Mouse (Mus musculus): Measurements from ENCODE around the gene Aamp.

Gene Aamp

GRCm38 (mm10) chr1:74281886-74282285 is 2.7 kb downstream of the Aamp start:
- no peak for DNase-seq

GRCm38 (mm10) chr1:74281372-74281771 is 3.2 kb downstream of the Aamp start:
- DNase-seq = no peak

DNA sequence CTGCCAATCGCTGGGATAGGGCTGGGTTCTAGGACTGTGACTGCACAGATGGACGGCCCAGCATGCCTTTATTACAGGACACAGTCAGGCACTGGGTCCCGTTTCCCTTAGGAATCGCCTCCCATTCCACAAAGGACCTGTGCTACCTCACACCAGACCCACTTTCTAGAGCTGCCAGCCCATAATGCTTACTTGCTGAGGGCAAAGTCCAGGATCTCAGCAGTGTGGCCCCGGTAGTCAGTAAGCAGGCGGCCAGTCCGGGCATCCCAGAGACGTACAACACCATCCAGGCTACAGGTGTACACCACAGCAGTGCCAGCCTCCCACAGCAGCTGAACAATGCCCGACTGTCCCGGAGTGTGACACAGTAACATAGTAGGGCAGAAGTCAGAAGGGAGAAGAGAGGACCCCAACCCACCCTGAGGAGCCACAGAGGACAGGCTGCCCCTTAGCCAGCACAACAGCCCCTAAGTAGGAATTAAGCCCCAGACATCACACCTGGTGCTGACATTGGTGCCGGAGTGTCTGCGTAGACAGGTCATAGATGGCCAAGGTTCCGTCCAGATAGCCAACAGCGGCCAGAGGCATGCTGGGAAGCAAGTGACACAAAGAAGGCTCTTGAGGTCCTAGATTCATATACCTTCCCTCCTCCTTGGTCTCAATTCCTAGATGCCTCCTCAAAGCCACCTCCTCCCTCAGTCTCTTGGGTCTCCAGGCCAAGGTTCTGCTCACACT is 3.8 kb downstream of the Aamp start:
- no peak for DNase-seq

- no peak for DNase-seq
Observed at GRCm38 (mm10) chr1:74278988-74279387, 5.5 kb downstream of the Aamp start.

- no peak for DNase-seq
Observed at GRCm38 (mm10) chr1:74278538-74278937, 6.0 kb downstream of the Aamp start, which contains the start of gene Gpbar1. Gpbar1 (plus strand) TSS chr1:74278550.

DNA sequence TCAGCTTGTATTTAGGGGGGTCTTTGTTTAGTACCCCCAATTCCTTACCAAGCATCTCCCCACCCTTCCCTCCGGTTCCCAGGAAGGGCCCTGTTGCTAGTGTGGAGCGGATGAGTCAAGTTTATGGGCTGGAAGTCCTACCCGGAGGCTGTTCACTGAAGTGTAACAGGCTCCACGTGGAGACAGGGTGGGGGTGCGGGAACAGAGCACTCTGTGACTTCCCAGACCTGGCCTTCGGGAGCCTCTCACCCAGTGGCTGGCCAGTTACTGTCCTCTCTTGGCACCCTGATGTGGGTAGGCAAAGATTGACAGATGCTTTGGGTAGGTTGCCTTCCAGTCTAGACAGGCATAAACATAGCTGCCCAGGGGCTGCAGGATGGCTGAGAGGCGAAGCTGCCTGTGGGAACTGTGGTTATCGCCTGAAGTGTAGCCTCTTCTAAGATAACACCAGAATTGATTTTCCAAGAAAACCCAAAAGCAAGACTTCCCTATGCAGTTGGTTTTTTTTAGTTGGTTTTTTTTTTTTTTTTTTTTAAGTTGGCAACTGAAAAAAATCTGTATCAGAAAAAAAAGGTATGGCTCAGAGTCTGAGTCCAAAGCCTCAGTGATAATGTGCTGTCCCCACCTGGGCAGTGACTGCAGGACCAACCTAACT is 6.5 kb downstream of the Aamp start:
- DNase-seq = no peak

GRCm38 (mm10) chr1:74277041-74277440 is 7.5 kb downstream of the Aamp start:
- DNase-seq = no peak

DNA sequence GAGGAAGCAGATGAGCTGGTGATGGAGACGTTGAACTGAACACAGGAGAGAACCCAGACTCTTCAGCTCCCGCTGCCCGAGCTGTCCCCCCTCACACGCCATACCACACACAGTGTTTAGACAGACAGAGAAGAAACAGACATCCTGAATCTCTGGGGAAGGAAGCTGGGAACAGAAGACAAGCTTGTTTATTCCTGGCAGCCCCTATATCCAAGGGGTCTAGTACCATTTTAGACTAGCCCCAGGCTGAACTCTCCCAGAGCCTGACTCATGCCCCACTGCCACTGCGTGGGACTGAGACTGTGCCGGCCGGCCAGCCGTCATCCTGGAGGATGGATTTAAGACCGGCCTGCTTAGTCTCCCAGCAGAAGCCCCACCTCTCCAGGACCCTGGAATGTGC is 9.5 kb downstream of the Aamp start:
- DNase-seq = no peak

DNA sequence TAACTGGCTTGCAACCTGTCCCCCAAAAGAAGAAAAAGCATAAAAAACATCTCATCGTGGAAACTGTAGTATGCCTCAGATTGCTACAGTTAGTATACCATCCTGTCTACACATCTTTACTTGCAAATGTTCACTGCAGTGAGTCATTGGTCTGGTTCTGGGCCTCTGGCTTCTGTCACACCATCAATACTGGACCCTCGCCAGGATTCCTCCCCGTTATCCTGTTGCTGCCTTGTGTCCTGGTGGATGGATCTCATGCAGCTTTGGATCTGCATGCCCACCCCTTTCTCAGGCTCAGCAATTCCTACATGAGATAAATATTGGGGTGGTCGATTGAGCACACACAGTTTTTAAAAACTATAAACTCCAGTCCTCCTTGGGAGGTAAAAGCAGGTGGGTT is 12.9 kb downstream of the Aamp start:
- DNase-seq = peak in 1 of 2 experiments; percentile 47

- no peak for DNase-seq
Observed at GRCm38 (mm10) chr1:74268750-74269149, 15.8 kb downstream of the Aamp start.

- DNase-seq = no peak
Observed at GRCm38 (mm10) chr1:74262510-74262909, 22.0 kb downstream of the Aamp start.

GRCm38 (mm10) chr1:74256782-74257181 is 27.8 kb downstream of the Aamp start:
- no peak for DNase-seq

DNA sequence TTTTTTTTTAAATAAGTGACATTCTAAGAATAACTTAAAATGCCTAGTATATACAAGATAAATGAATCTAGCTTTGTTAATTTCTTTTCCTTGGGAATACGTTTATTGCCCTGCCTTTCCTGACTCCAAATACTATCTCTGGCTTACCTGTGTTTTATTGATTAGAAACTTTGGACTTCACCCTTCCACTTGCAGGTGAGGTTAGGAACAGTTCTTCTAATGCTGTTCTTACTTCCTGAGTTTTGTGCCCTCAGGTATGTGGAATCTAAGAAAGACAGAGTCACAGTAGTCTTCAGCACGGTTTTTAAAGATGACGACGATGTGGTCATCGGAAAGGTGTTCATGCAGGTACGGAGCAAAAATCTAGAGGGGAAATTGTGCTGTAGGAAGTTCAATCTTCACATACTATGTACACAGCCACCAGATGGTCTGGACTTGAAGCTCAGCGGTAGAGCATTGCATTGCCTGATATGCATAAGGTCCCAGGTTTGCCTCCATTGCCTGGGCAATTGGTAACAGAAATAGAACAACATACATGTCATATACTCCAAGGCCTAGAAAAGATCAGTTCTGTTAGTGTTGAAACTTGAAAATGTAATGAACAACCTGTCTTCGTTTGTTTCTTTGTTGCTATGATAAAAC is 28.7 kb downstream of the Aamp start:
- no peak for DNase-seq

GRCm38 (mm10) chr1:74250096-74250495 is 34.4 kb downstream of the Aamp start:
- no peak for DNase-seq

DNA sequence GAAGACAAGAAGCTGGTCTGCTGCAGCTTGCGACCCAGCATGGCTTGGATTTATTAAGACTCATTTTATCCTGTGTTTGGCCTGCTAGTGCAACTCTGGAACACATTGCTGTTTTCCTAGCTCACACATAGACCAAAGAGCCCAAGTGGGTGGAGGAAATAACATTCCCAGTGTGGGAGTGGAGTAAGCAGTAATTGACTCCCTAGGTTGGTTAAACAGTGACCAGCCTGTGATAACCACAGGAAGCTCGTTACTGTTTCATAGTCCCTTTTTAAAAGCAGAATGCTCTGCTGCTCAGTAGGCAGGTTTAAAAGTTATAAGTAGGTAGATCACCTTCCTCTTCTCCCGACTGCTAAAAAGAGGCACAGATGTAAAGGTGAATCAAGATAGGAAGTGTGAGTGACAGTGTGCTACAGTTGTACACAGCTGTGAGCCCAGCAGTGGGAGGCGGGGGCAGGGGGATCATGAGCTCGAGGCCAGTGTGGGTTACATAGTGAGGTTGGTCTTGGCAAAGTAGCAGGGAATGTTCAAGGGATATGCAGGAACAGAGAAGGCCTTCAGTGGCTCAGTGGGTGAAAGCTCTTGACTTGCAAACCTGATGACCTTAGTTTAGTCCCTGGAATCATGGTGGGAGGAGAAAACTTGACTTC is 35.1 kb downstream of the Aamp start:
- DNase-seq = no peak

GRCm38 (mm10) chr1:74248799-74249198 is 35.7 kb downstream of the Aamp start:
- DNase-seq = no peak

- DNase-seq = no peak
Observed at GRCm38 (mm10) chr1:74245525-74245924, 39.0 kb downstream of the Aamp start.

DNA sequence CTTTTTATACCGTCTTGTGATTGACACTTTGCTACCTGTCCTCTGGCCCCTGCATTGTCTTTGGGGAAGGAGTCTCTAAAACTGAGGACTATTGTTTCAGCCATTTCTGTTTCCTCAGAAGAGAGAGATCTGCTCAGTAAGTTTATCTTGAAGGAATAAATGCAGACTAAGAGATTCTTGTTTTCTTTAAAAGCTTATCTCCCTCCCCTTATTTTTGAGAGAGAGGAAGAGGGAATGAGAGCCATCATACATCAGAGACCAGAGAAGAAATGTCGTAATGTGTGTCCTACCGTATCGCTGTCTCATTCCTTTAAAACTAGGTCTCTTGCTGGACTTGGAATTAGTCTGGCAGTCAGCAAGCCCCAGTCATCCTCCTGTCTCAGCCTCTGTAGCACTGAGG is 43.7 kb downstream of the Aamp start:
- DNase-seq = no peak

DNA sequence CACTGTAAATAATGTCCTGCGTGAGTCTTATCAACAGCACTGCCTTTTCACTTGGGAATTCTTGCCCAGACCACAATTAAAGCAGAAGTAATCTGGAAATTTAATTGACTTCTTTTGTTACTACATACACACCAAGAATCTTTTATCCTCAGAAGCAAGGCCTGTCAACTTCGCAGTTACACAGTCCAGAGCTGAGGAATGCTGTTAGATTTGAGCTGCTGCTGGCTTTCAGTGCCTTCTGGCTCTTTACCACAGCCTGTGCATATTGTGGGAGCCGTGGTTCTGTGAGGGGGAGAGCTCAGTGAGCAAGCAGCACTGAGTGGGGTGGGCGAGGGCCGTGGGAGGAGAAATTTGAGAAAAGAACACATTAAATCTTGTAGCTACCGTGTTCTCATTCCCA is 44.2 kb downstream of the Aamp start:
- no peak for DNase-seq

GRCm38 (mm10) chr1:74239618-74240017 is 44.9 kb downstream of the Aamp start:
- DNase-seq = no peak

DNA sequence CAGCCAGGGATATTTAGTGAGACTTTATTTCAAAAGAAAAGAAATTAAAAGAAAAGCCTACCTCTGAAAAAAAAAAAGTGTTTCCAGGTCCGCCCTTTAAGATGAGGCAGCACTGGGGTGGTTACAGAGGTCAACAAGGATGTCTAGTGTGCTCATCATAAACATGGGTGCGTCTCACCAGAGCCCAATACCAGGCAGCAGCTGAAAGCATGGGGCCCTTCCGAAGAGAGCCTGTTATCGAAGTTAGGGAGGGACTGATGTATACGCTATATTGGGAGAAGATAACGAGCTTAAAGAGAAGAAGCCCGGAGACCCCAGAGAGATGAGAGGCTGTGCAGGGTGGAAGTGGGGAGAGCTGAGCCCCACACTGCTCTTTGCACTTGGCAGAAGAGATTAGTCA is 45.4 kb downstream of the Aamp start:
- no peak for DNase-seq

DNA sequence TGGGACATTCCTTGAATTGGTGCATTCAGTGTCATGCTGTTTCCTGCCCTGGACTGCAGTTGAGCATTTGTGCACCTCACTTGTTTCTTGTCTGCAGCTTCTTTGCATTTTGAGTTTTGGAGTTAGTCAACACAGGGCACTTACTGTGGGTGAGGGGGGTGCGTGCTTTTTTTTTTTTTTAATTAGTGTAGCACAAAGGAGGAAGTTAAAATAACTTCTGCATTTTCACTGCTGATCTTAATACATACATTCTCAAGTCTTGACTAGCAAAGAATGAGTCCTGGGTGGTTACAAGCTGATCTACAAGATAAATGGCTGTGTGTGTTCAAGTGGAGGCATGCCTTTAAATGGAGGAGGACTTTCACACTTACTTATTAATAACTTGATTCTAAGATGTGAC is 46.4 kb downstream of the Aamp start:
- DNase-seq = no peak

- no peak for DNase-seq
Observed at GRCm38 (mm10) chr1:74237671-74238070, 46.9 kb downstream of the Aamp start.
